Comparison of ENCODE assay signal across 24 mouse cellular contexts in the genomic region with DNA sequence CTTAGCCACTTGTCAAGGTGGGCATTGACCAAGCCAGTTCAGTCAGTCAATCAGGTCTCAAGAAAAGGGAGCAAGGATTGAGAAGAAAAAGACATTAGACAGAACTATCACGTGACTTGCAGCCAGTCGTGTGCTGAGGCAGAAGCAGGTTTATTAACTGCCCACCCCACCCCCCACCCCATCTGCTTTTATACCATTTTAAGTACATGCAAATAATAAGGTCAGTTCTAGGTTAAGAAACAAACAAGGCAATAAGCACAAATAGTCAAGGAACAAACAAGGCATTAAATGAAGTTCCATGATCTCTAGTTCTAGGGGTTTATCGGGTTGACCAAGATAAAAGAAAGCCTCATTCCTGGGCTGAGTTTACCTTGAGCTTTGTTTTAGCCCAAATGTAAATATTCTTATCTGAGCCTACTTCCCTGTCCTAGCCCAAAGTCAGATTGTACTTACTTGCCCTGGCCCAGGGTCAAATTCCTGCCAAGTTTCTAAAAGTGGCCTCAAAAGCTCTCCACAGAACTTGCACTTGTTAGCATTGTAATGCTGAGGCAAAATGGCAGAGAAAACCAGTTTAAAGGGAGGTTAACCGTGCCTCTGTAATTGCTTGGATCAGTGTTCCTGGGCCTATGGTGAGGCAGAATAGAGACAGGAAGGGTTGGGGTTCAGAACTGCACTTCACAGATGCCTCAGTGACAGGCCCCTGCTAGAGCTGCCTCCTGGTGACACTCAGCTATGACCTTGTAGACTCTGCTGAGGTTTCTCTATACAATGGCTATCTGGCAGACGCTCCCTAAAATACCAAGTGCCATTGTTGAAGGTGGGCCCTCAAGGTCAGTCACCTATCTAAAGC. TPM values are rescaled to one million over a fixed set of nuclear protein-coding genes. Genes with fewer than 3 reads are reported as not detected.
A peak's percentile ranks its signal among the peaks of the same experiment; 100 is the strongest.
DNase-seq lines count a peak whose midpoint lies in the region; ATAC-seq and TF ChIP-seq lines count a peak whose summit lies in the region.
"Had no signal": no experiment of that assay in that cellular context is flagged by ENCODE, and none has a peak within 500 bp of the region (broad histone marks: within the 10 kb centered on the region; RNA-seq: fewer than 3 reads in every experiment).

No protein-coding gene starts in this region.

- WGBS in heart, embryonic 13.5 days = 45% methylated on average over 5 of the region's 5 CpGs
- WGBS in lung, embryonic 15.5 days = 38% methylated on average over 5 of the region's 5 CpGs

- H3K36me3 ChIP-seq in heart, embryonic 13.5 days = peaks cover 50% of the 10 kb centered on the region
- H3K36me3 ChIP-seq in lung, embryonic 15.5 days = peaks cover 32% of the 10 kb centered on the region
- H3K36me3 ChIP-seq in ES-E14 (ENCODE audit: control insufficient read depth, insufficient read depth, low read length, poor library complexity, severe bottlenecking) = peaks cover 24% of the 10 kb centered on the region

- H3K27ac ChIP-seq in heart, embryonic 13.5 days (replicated peaks) = 0 out of 2 replicates have a peak overlapping the region, but pooled peaks have one; percentile 30
- peak overlapping the region; percentile 77 for H3K27ac ChIP-seq in lung, embryonic 15.5 days
- no peak overlapping the region; the same call in 1 of the 2 replicates for H3K27ac ChIP-seq in ES-E14 (ENCODE audit: insufficient read depth, low read depth, low read length, poor library complexity, severe bottlenecking)
- H3K27ac ChIP-seq: embryonic facial prominence, embryonic 10.5 days; forebrain, embryonic 15.5 days; hindbrain, embryonic 13.5 days; kidney, embryonic 15.5 days; limb, embryonic 12.5 days; liver, embryonic 14.5 days had no signal

- H3K4me1 ChIP-seq in heart, embryonic 13.5 days = peaks cover 9% of the 10 kb centered on the region
- H3K4me1 ChIP-seq in lung, embryonic 15.5 days = peaks cover 33% of the 10 kb centered on the region
- H3K4me1 ChIP-seq in ES-E14 (ENCODE audit: control insufficient read depth in 2 of 2, insufficient read depth in 2 of 2, low read length in 2 of 2, poor library complexity in 1 of 2) = peaks cover 5 to 6% of the 10 kb centered on the region in 2 experiments; a peak in 3 of 4 replicates
- H3K4me1 ChIP-seq: embryonic facial prominence, embryonic 10.5 days; forebrain, embryonic 15.5 days; hindbrain, embryonic 13.5 days; kidney, embryonic 15.5 days; limb, embryonic 12.5 days had no signal

- no peaks in the 10 kb centered on the region for H3K27me3 ChIP-seq in heart, embryonic 13.5 days (replicated peaks)
- H3K27me3 ChIP-seq in lung, embryonic 15.5 days = no peaks in the 10 kb centered on the region
- H3K27me3 ChIP-seq: CH12.LX; forebrain, embryonic 15.5 days; hindbrain, embryonic 13.5 days; kidney, embryonic 15.5 days; limb, embryonic 12.5 days had no signal

- peaks cover 8% of the 10 kb centered on the region; the same call in 1 of the 2 replicates for H3K9me3 ChIP-seq in heart, embryonic 13.5 days
- H3K9me3 ChIP-seq in lung, embryonic 15.5 days = no peaks in the 10 kb centered on the region
- no peaks in the 10 kb centered on the region for H3K9me3 ChIP-seq in ES-E14 (ENCODE audit: control insufficient read depth, insufficient read depth, low read depth, low read length)
- H3K9me3 ChIP-seq: forebrain, embryonic 15.5 days; hindbrain, embryonic 13.5 days; kidney, embryonic 15.5 days had no signal

- in situ Hi-C loops in ES-E14 (cut with MboI; ENCODE audit: low sequenced_read_pairs in 2 of 2, unreplicated experiment in 2 of 2) = loop anchor here in 1 of 2 experiments (25.0 kb wide), 1 partner anchor 385 kb away; no protein-coding TSS in a partner anchor

- no peak for ATAC-seq in heart, embryonic 13.5 days (ENCODE audit: extremely low read depth, insufficient number of reproducible peaks, low FRiP score, low TSS enrichment)
- ATAC-seq in lung, embryonic 15.5 days (ENCODE audit: borderline replicate concordance, extremely low read depth, low FRiP score, low TSS enrichment) = no peak
- ATAC-seq: forebrain, embryonic 15.5 days had no signal

- no peak overlapping the region for H3K4me3 ChIP-seq in heart, embryonic 13.5 days
- H3K4me3 ChIP-seq in lung, embryonic 15.5 days = no peak overlapping the region
- H3K4me3 ChIP-seq in ES-E14 (ENCODE audit: insufficient read depth in 1 of 2, low read depth in 1 of 2, low read length in 2 of 2, poor library complexity in 1 of 2, severe bottlenecking in 1 of 2) = no peak overlapping the region
- H3K4me3 ChIP-seq: embryonic facial prominence, embryonic 10.5 days; forebrain, embryonic 15.5 days; hindbrain, embryonic 13.5 days; kidney, embryonic 15.5 days; limb, embryonic 12.5 days had no signal

- no peak overlapping the region for H3K9ac ChIP-seq in heart, embryonic 13.5 days
- no peak overlapping the region for H3K9ac ChIP-seq in lung, embryonic 15.5 days
- H3K9ac ChIP-seq in ES-E14 (ENCODE audit: insufficient read depth, low read depth, low read length, poor library complexity, severe bottlenecking) = no peak overlapping the region
- H3K9ac ChIP-seq: forebrain, embryonic 15.5 days; hindbrain, embryonic 13.5 days; kidney, embryonic 15.5 days; limb, embryonic 12.5 days; liver, embryonic 14.5 days had no signal

- no peak for DNase-seq in heart, adult 9 months (ENCODE audit: low spot score in 2 of 2)
- no peak for DNase-seq in lung, postnatal 10 days
- DNase-seq in ES-E14 (ENCODE audit: low read depth, low spot score) = no peak
- no peak for DNase-seq in layer of hippocampus, postnatal 25 days (ENCODE audit: extremely low spot score in 1 of 2, low spot score in 1 of 2)
- DNase-seq in right cerebral cortex, postnatal 36 days (ENCODE audit: low spot score in 2 of 2) = no peak
- DNase-seq: adrenal gland, adult 2 months; B cell, adult 2 months; cerebellum, adult 11 months; cerebellum, postnatal 10 days; heart, postnatal 14 days; kidney, adult 11 months; kidney, postnatal 36 days; midbrain, embryonic 14.5 days; spleen, adult 18-20 months; thymus, postnatal 4 days had no signal

- no peak overlapping the region for H3K4me2 ChIP-seq in heart, embryonic 13.5 days
- no peak overlapping the region for H3K4me2 ChIP-seq in lung, embryonic 15.5 days
- H3K4me2 ChIP-seq: forebrain, embryonic 15.5 days; hindbrain, embryonic 13.5 days; kidney, embryonic 15.5 days; limb, embryonic 12.5 days had no signal

TF ChIP-seq in ES-E14, 5 proteins besides CTCF, POLR2A, EP300 and RAD21:
- TF ChIP-seq MAFK (IDR thresholded peaks at IDR 0.05; ENCODE audit: insufficient read depth, low read depth, low read length) (no peak), CHD2 (IDR thresholded peaks at IDR 0.05; ENCODE audit: low read depth, low read length) (0 out of 2 replicates have a peak, but pooled peaks have one; percentile 4), HCFC1 (IDR thresholded peaks at IDR 0.05; ENCODE audit: borderline replicate concordance, insufficient read depth, low read length) (no peak), ZC3H11A (IDR thresholded peaks at IDR 0.05; ENCODE audit: borderline replicate concordance, low read depth, low read length) (no peak), ZNF384 (IDR thresholded peaks at IDR 0.05; ENCODE audit: low read depth, low read length) (no peak)

RNA-seq across cellular contexts. Expression of a gene that starts 18.3 kb away (rescaled TPM):
- 83.9 and 85.3 TPM in 2 replicates for polyA plus RNA-seq in heart, embryonic 13.5 days (2015; fragmentation: Nextera tagmentation; extraction: Ambion mirVana)
- polyA plus RNA-seq in lung, embryonic 15.5 days (2015; fragmentation: Nextera tagmentation; extraction: Ambion mirVana) = 135 and 136 TPM in 2 replicates
- 142 and 228 TPM in 2 replicates for total RNA-seq in ES-E14 (2012; rRNA removed)
- 10 to 100 TPM; 56.5 to 63.2 TPM for total RNA-seq in layer of hippocampus, postnatal 25 days (2021)

RNA-seq across cellular contexts. Expression of a gene that starts 18.4 kb away (rescaled TPM):
- 9.9 and 10.2 TPM in 2 replicates for polyA plus RNA-seq in heart, embryonic 13.5 days (2015; fragmentation: Nextera tagmentation; extraction: Ambion mirVana)
- polyA plus RNA-seq in lung, embryonic 15.5 days (2015; fragmentation: Nextera tagmentation; extraction: Ambion mirVana) = 17.6 and 19.8 TPM in 2 replicates
- total RNA-seq in ES-E14 (2012; rRNA removed) = 10.4 and 13.2 TPM in 2 replicates
- total RNA-seq in layer of hippocampus, postnatal 25 days (2021) = 10 to 100 TPM; 20.0 to 21.4 TPM
